24 mouse cellular contexts compared by ENCODE assay signal in genomic region chr5:142395909-142396308, GRCm38 (mm10). TPM values are rescaled to one million over a fixed set of nuclear protein-coding genes. Genes with fewer than 3 reads are reported as not detected.
A peak's percentile ranks its signal among the peaks of the same experiment; 100 is the strongest.
DNase-seq lines count a peak whose midpoint lies in the region; ATAC-seq and TF ChIP-seq lines count a peak whose summit lies in the region.
"Had no signal": no experiment of that assay in that cellular context is flagged by ENCODE, and none has a peak within 500 bp of the region (broad histone marks: within the 10 kb centered on the region; RNA-seq: fewer than 3 reads in every experiment).

No protein-coding gene starts in this region.

- WGBS in forebrain, embryonic 11.5 days: 14% methylated on average over 5 of the region's 5 CpGs
- WGBS in forebrain, postnatal 0 days: 10% methylated on average over 5 of the region's 5 CpGs
- 7% methylated on average over 5 of the region's 5 CpGs for WGBS in forebrain, embryonic 14.5 days
- 6% methylated on average over 5 of the region's 5 CpGs for WGBS in midbrain, embryonic 14.5 days

- H3K27me3 ChIP-seq in forebrain, embryonic 11.5 days (ENCODE audit: control insufficient read depth, insufficient read depth, low read length): no peaks in the 10 kb centered on the region
- H3K27me3 ChIP-seq in forebrain, postnatal 0 days (ENCODE audit: insufficient read depth, low read length): no peaks in the 10 kb centered on the region
- no peaks in the 10 kb centered on the region for H3K27me3 ChIP-seq in forebrain, embryonic 14.5 days (replicated peaks; ENCODE audit: control insufficient read depth, insufficient read depth, low read length)
- no peaks in the 10 kb centered on the region for H3K27me3 ChIP-seq in midbrain, embryonic 14.5 days (ENCODE audit: control insufficient read depth, insufficient read depth, low read length)
- H3K27me3 ChIP-seq: embryonic facial prominence, embryonic 13.5 days; hindbrain, embryonic 15.5 days; intestine, embryonic 15.5 days; neural tube, embryonic 12.5 days had no signal

- TF ChIP-seq POLR2A in brain, embryonic 14.5 days (IDR thresholded peaks at IDR 0.05; ENCODE audit: borderline replicate concordance, extremely low read depth, insufficient read depth, insufficient read length, poor library complexity, severe bottlenecking): no peak

- peak; percentile 72 for ATAC-seq in forebrain, embryonic 11.5 days (replicated peaks; ENCODE audit: low FRiP score)
- no peak for ATAC-seq in forebrain, postnatal 0 days
- ATAC-seq in forebrain, embryonic 14.5 days: 0 out of 2 replicates have a peak, but pooled peaks have one; percentile 47
- no peak for ATAC-seq in midbrain, embryonic 14.5 days (ENCODE audit: low FRiP score, low TSS enrichment)
- ATAC-seq: intestine, embryonic 15.5 days; liver, postnatal 0 days had no signal

- H3K9ac ChIP-seq in forebrain, embryonic 11.5 days (ENCODE audit: low read length): no peak overlapping the region
- H3K9ac ChIP-seq in forebrain, postnatal 0 days: no peak overlapping the region
- no peak overlapping the region for H3K9ac ChIP-seq in forebrain, embryonic 14.5 days (ENCODE audit: low read length)
- H3K9ac ChIP-seq in midbrain, embryonic 14.5 days (replicated peaks; ENCODE audit: low read length): no peak overlapping the region
- H3K9ac ChIP-seq: embryonic facial prominence, embryonic 13.5 days; hindbrain, embryonic 15.5 days; intestine, embryonic 15.5 days; liver, postnatal 0 days; neural tube, embryonic 12.5 days had no signal

- H3K9me3 ChIP-seq in forebrain, embryonic 11.5 days (ENCODE audit: control insufficient read depth, low read length): no peaks in the 10 kb centered on the region
- H3K9me3 ChIP-seq in forebrain, postnatal 0 days (ENCODE audit: low read length): no peaks in the 10 kb centered on the region
- no peaks in the 10 kb centered on the region for H3K9me3 ChIP-seq in forebrain, embryonic 14.5 days (replicated peaks; ENCODE audit: control insufficient read depth, low read length)
- no peaks in the 10 kb centered on the region for H3K9me3 ChIP-seq in midbrain, embryonic 14.5 days (ENCODE audit: control insufficient read depth, low read length)
- H3K9me3 ChIP-seq: hindbrain, embryonic 15.5 days; intestine, embryonic 15.5 days; neural tube, embryonic 12.5 days had no signal

- no peaks in the 10 kb centered on the region for H3K36me3 ChIP-seq in forebrain, embryonic 11.5 days (ENCODE audit: control insufficient read depth, insufficient read depth, low read length)
- no peaks in the 10 kb centered on the region for H3K36me3 ChIP-seq in forebrain, postnatal 0 days (ENCODE audit: insufficient read depth)
- no peaks in the 10 kb centered on the region for H3K36me3 ChIP-seq in forebrain, embryonic 14.5 days (ENCODE audit: control insufficient read depth, insufficient read depth, low read length)
- no peaks in the 10 kb centered on the region for H3K36me3 ChIP-seq in midbrain, embryonic 14.5 days (ENCODE audit: control insufficient read depth, insufficient read depth, low read length)
- H3K36me3 ChIP-seq: embryonic facial prominence, embryonic 13.5 days; hindbrain, embryonic 15.5 days; intestine, embryonic 15.5 days; neural tube, embryonic 12.5 days had no signal

- no peak for DNase-seq in forebrain, embryonic 11.5 days (ENCODE audit: low spot score)
- no peak for DNase-seq in forebrain, postnatal 0 days
- peak; percentile 68 for DNase-seq in brain, embryonic 14.5 days (ENCODE audit: low read depth)
- peak; percentile 41 for DNase-seq in forebrain, embryonic 14.5 days (ENCODE audit: low spot score)
- DNase-seq in midbrain, embryonic 14.5 days: peak; percentile 37
- DNase-seq in c-Kit-positive CD71-positive TER-119-positive erythroid progenitor cells, embryonic 14.5 days (ENCODE audit: low spot score): no peak
- DNase-seq in layer of hippocampus, adult 11-12 months (ENCODE audit: low spot score): no peak
- DNase-seq: adrenal gland, adult 2 months; cerebellum, adult 9-10 months; gastrocnemius, adult 2 months; kidney, adult 8-10 months; kidney, postnatal 10 days; left cerebral cortex, postnatal 4 days; liver, postnatal 0 days; lung, postnatal 10 days; retina, postnatal 1 day; right cerebral cortex, postnatal 25 days; spleen, adult 18-20 months had no signal

- peaks cover 20% of the 10 kb centered on the region for H3K4me1 ChIP-seq in forebrain, embryonic 11.5 days (replicated peaks; ENCODE audit: control insufficient read depth, insufficient read depth, low read length)
- peaks cover 6% of the 10 kb centered on the region for H3K4me1 ChIP-seq in forebrain, postnatal 0 days (ENCODE audit: insufficient read depth)
- peaks cover 10% of the 10 kb centered on the region; the same call in 1 of the 2 replicates for H3K4me1 ChIP-seq in forebrain, embryonic 14.5 days (ENCODE audit: control insufficient read depth, insufficient read depth, low read length)
- H3K4me1 ChIP-seq in midbrain, embryonic 14.5 days (ENCODE audit: control insufficient read depth, insufficient read depth, low read length): peaks cover 10% of the 10 kb centered on the region

- peak overlapping the region; percentile 77 for H3K27ac ChIP-seq in forebrain, embryonic 11.5 days (ENCODE audit: low read depth, low read length)
- H3K27ac ChIP-seq in forebrain, postnatal 0 days (ENCODE audit: low read depth, low read length): no peak overlapping the region
- H3K27ac ChIP-seq in forebrain, embryonic 14.5 days (ENCODE audit: low read depth, low read length): peak overlapping the region; percentile 23; the same call in 1 of the 2 replicates
- H3K27ac ChIP-seq in midbrain, embryonic 14.5 days (replicated peaks; ENCODE audit: low read depth, low read length): peak overlapping the region; percentile 6; the same call in 1 of the 2 replicates
- H3K27ac ChIP-seq: embryonic facial prominence, embryonic 13.5 days; gastrocnemius, adult 2 months; hindbrain, embryonic 15.5 days; intestine, embryonic 15.5 days; neural tube, embryonic 12.5 days had no signal

- H3K4me2 ChIP-seq in forebrain, embryonic 11.5 days (ENCODE audit: low read depth, low read length, severe bottlenecking): no peak overlapping the region
- no peak overlapping the region for H3K4me2 ChIP-seq in forebrain, postnatal 0 days (ENCODE audit: low read depth)
- H3K4me2 ChIP-seq in forebrain, embryonic 14.5 days (ENCODE audit: low read length): no peak overlapping the region
- no peak overlapping the region for H3K4me2 ChIP-seq in midbrain, embryonic 14.5 days (ENCODE audit: low read length)
- H3K4me2 ChIP-seq: embryonic facial prominence, embryonic 13.5 days; hindbrain, embryonic 15.5 days; intestine, embryonic 15.5 days; liver, embryonic 11.5 days; neural tube, embryonic 12.5 days had no signal

- TF ChIP-seq CTCF in forebrain, postnatal 0 days (IDR thresholded peaks at IDR 0.05; ENCODE audit: low read depth): no peak
- no peak for TF ChIP-seq CTCF in brain, embryonic 14.5 days (IDR thresholded peaks at IDR 0.05; ENCODE audit: borderline replicate concordance, extremely low read depth, insufficient read depth, insufficient read length)

- H3K4me3 ChIP-seq in forebrain, embryonic 11.5 days (ENCODE audit: low read depth, low read length): no peak overlapping the region
- H3K4me3 ChIP-seq in forebrain, postnatal 0 days (ENCODE audit: low read depth, low read length): no peak overlapping the region
- H3K4me3 ChIP-seq in forebrain, embryonic 14.5 days (ENCODE audit: low read depth, low read length): no peak overlapping the region
- no peak overlapping the region for H3K4me3 ChIP-seq in midbrain, embryonic 14.5 days (replicated peaks; ENCODE audit: low read depth, low read length)
- H3K4me3 ChIP-seq: embryonic facial prominence, embryonic 13.5 days; erythroblast, embryonic 14.5 days; gastrocnemius, adult 2 months; hindbrain, embryonic 15.5 days; intestine, embryonic 15.5 days; neural tube, embryonic 12.5 days had no signal

RNA-seq across cellular contexts. Expression of gene Foxk1, which starts 5.4 kb away (rescaled TPM):
- polyA plus RNA-seq in forebrain, embryonic 11.5 days (2014; fragmentation: Nextera tagmentation; extraction: Ambion mirVana): 5.0 and 6.1 TPM in 2 replicates
- total RNA-seq in forebrain, postnatal 0 days (2014; rRNA removed): 13.8 and 19.0 TPM in 2 replicates
- polyA plus RNA-seq in forebrain, postnatal 0 days (2015; fragmentation: Nextera tagmentation; extraction: Ambion mirVana): 3.2 and 5.0 TPM in 2 replicates
- polyA plus RNA-seq in brain, embryonic 14.5 days (2012; rRNA removed): 12.5 and 22.1 TPM in 2 replicates
- polyA plus RNA-seq in forebrain, embryonic 14.5 days (2014; fragmentation: Nextera tagmentation; extraction: Ambion mirVana): 1.8 and 2.8 TPM in 2 replicates
- polyA plus RNA-seq in midbrain, embryonic 14.5 days (2014; fragmentation: Nextera tagmentation; extraction: Ambion mirVana): 4.2 and 4.6 TPM in 2 replicates

Comparison
In these comparisons a context has a peak if more than half of its experiments do, and no peak if none do; other contexts are left out.
1. ATAC-seq: peak in forebrain, embryonic 11.5 days (single experiment) and forebrain, embryonic 14.5 days (single experiment); none in forebrain, postnatal 0 days (single experiment) and midbrain, embryonic 14.5 days (single experiment).
2. DNase-seq: peak in brain, embryonic 14.5 days (single experiment), forebrain, embryonic 14.5 days (single experiment) and midbrain, embryonic 14.5 days (single experiment); none in forebrain, embryonic 11.5 days (single experiment), forebrain, postnatal 0 days (single experiment), c-Kit-positive CD71-positive TER-119-positive erythroid progenitor cells, embryonic 14.5 days (single experiment) and layer of hippocampus, adult 11-12 months (single experiment).